Mouse (Mus musculus) olfactory bulb, adult 2 months (tissue): ENCODE results near the gene Taar8c. TPM values are rescaled to one million over a fixed set of nuclear protein-coding genes. Genes with fewer than 3 reads are reported as not detected.
"Not testable (repeated sequence)": the region's sequence is repeated elsewhere in the genome, so short reads cannot be mapped to it uniquely, and the experiment has no call there.

ENCODE experiments used
- H3K27ac ChIP-seq: fragments of 200-500 bp; 2 replicates; pipeline ENCODE4 v1.5.1; 2012; ENCODE audit warnings: low read depth, low read length; ENCODE audit not compliant: insufficient read depth
- H3K4me1 ChIP-seq: fragments of 200-500 bp; 2 replicates; pipeline ENCODE4 v1.6.1; 2012; ENCODE audit warnings: low read length; ENCODE audit not compliant: control insufficient read depth, insufficient read depth
- H3K4me3 ChIP-seq: fragments of 200-500 bp; 2 replicates; pipeline ENCODE4 v1.5.1; 2012; ENCODE audit warnings: mild to moderate bottlenecking, low read depth, low read length, moderate library complexity; ENCODE audit not compliant: insufficient read depth
- CTCF ChIP-seq: fragments of 200-500 bp; IDR thresholded peaks from 2 replicates; pipeline ENCODE4 v1.5.1; 2012; ENCODE audit warnings: low read depth, mild to moderate bottlenecking, low read length, moderate library complexity; ENCODE audit not compliant: insufficient read depth
- POLR2A ChIP-seq: fragments of 200-500 bp; IDR thresholded peaks from 2 replicates; pipeline ENCODE4 v1.6.1; 2012; ENCODE audit warnings: mild to moderate bottlenecking, low read depth, low read length, moderate library complexity; ENCODE audit not compliant: insufficient read depth
- WGBS: fragments of 180-500 bp; shearing (Covaris S2); methylation state at CpG from one replicate; pipeline ENCODE4 v1.1.7; 2018; 5-methylcytosine and 5-hydroxymethylcytosine counted together
- polyA plus RNA-seq: library from polyadenylated mRNA; stranded (reverse); fragments of >200 nt; gene quantifications from 2 replicates; pipeline ENCODE4 v1.2.4, GENCODE M21; 2012; ENCODE audit warnings: low replicate concordance; ENCODE audit not compliant: missing spikeins, insufficient read depth, insufficient read length

Taar8c gene
- polyA plus RNA-seq, 1 experiment, result not detected

- H3K4me1 ChIP-seq, result no peaks in the 10 kb centered on the region
- WGBS, result 53% methylated on average over 3 of the region's 3 CpGs
- H3K27ac ChIP-seq, result no peak overlapping the region
- TF ChIP-seq POLR2A, result no peak
- TF ChIP-seq CTCF, result no peak
- no peak overlapping the region for H3K4me3 ChIP-seq
These were observed 21.5 kb downstream of the Taar8c start for GRCm38 (mm10) chr10:24080166-24080565.

- H3K4me3 ChIP-seq, H3K4me1 ChIP-seq, H3K27ac ChIP-seq: not testable (repeated sequence)
- WGBS, result 89% methylated on average over 2 of the region's 4 CpGs
These were observed 25.5 kb downstream of the Taar8c start, which contains the start of gene Taar8a for GRCm38 (mm10) chr10:24076200-24076599. Gene Taar8a (plus strand): TSS chr10:24076500.

- H3K27ac ChIP-seq, H3K4me1 ChIP-seq, H3K4me3 ChIP-seq: not testable (repeated sequence)
- 58% methylated on average over 2 of the region's 2 CpGs for WGBS
These were observed 27.0 kb downstream of the Taar8c start for GRCm38 (mm10) chr10:24074751-24075150.

- 89% methylated on average over 3 of the region's 3 CpGs for WGBS
- TF ChIP-seq POLR2A, result no peak
- TF ChIP-seq CTCF, result no peak
These were observed 42.7 kb downstream of the Taar8c start for GRCm38 (mm10) chr10:24058986-24059385.

GRCm38 (mm10) chr10:24052039-24052438 is 49.7 kb downstream of the Taar8c start:
- Histone ChIP-seq H3K4me1 (no peaks in the 10 kb centered on the region), H3K4me3 (no peak overlapping the region), H3K27ac (no peak overlapping the region)
- WGBS, result 35% methylated on average over 5 of the region's 5 CpGs
- TF ChIP-seq CTCF (no peak), POLR2A (no peak)

More at GRCm38 (mm10) chr10:24058986-24059385, 42.7 kb downstream of the Taar8c start:
- no peaks in the 10 kb centered on the region for H3K4me1 ChIP-seq
- H3K27ac ChIP-seq, result no peak overlapping the region
- H3K4me3 ChIP-seq, result no peak overlapping the region

Other genes with a start within 250 kb of the Taar8c start
- not detected in 2 replicates for gene Vnn1, start 207.2 kb downstream of the Taar8c start, polyA plus RNA-seq
- not detected in 2 replicates for gene Taar1, start 181.6 kb downstream of the Taar8c start, polyA plus RNA-seq
- not detected in 2 replicates for gene Taar2, start 163.3 kb downstream of the Taar8c start, polyA plus RNA-seq
- not detected in 2 replicates for gene Taar3, start 152.4 kb downstream of the Taar8c start, polyA plus RNA-seq
- gene Taar4, start 141.4 kb downstream of the Taar8c start, polyA plus RNA-seq, result not detected in 2 replicates
- not detected in 2 replicates for gene Taar5, start 131.2 kb downstream of the Taar8c start, polyA plus RNA-seq
- not detected in 2 replicates for gene Taar6, start 116.3 kb downstream of the Taar8c start, polyA plus RNA-seq
- not detected in 2 replicates for gene Taar7a, start 108.4 kb downstream of the Taar8c start, polyA plus RNA-seq
- gene Taar7b, start 102.0 kb downstream of the Taar8c start, polyA plus RNA-seq, result not detected in 2 replicates
- not detected in 2 replicates for gene Taar7d, start 74.7 kb downstream of the Taar8c start, polyA plus RNA-seq
- gene Taar7e, start 64.3 kb downstream of the Taar8c start, polyA plus RNA-seq, result not detected in 2 replicates
- not detected in 2 replicates for gene Taar7f, start 52.4 kb downstream of the Taar8c start, polyA plus RNA-seq
- gene Taar8a, start 25.4 kb downstream of the Taar8c start, polyA plus RNA-seq, result not detected in 2 replicates
- gene Taar8b, start 9.6 kb downstream of the Taar8c start, polyA plus RNA-seq, result not detected in 2 replicates
- gene Taar9, start 7.6 kb upstream of the Taar8c start, polyA plus RNA-seq, result not detected in 2 replicates
- gene Stx7, start 47.4 kb upstream of the Taar8c start, polyA plus RNA-seq, result not detected in 2 replicates
- gene Moxd1, start 121.6 kb upstream of the Taar8c start, polyA plus RNA-seq, result not detected in 2 replicates